Mouse (Mus musculus) forebrain, embryonic 10.5 days (tissue): Measurements from ENCODE around the gene Mmp10. TPM values are rescaled to one million over a fixed set of nuclear protein-coding genes. Genes with fewer than 3 reads are reported as not detected.

ENCODE experiments used
- DNase-seq: peaks from one replicate; pipeline ENCODE4 v3.0.0-alpha.2; 2017; ENCODE audit warnings: low spot score; ENCODE audit errors: extremely low spot score
- H3K27ac ChIP-seq: fragments of 300-500 bp; sonication (generic); 2 replicates; pipeline ENCODE4 v1.5.1; 2016; ENCODE audit warnings: mild to moderate bottlenecking
- H3K27me3 ChIP-seq: fragments of 300-500 bp; sonication (generic); 2 replicates; pipeline ENCODE4 v1.6.1; 2016; ENCODE audit warnings: mild to moderate bottlenecking; ENCODE audit not compliant: poor library complexity, severe bottlenecking
- H3K36me3 ChIP-seq: fragments of 300-500 bp; sonication (generic); replicated peaks from 2 replicates; pipeline ENCODE4 v1.6.1; 2016; ENCODE audit warnings: mild to moderate bottlenecking, moderate library complexity
- H3K4me1 ChIP-seq: fragments of 300-500 bp; sonication (generic); 2 replicates; pipeline ENCODE4 v1.6.1; 2016
- H3K4me3 ChIP-seq: fragments of 300-500 bp; sonication (generic); 2 replicates; pipeline ENCODE4 v1.5.1; 2016; ENCODE audit warnings: mild to moderate bottlenecking, moderate library complexity
- H3K9me3 ChIP-seq: fragments of 300-500 bp; sonication (generic); 2 replicates; pipeline ENCODE4 v1.6.1; 2016; ENCODE audit warnings: mild to moderate bottlenecking, moderate library complexity
- WGBS: fragments of 180-500 bp; shearing (Covaris S2); methylation state at CpG from one replicate; pipeline ENCODE4 v1.1.7; 2016; 5-methylcytosine and 5-hydroxymethylcytosine counted together
- polyA plus RNA-seq: library from polyadenylated mRNA; unstranded; fragments of >200 nt; fragmentation: Nextera tagmentation; extraction: Ambion mirVana; gene quantifications from 2 replicates; pipeline ENCODE4 v1.2.1, GENCODE M21; 2016

Gene Mmp10
- not detected in 2 replicates for polyA plus RNA-seq

DNA sequence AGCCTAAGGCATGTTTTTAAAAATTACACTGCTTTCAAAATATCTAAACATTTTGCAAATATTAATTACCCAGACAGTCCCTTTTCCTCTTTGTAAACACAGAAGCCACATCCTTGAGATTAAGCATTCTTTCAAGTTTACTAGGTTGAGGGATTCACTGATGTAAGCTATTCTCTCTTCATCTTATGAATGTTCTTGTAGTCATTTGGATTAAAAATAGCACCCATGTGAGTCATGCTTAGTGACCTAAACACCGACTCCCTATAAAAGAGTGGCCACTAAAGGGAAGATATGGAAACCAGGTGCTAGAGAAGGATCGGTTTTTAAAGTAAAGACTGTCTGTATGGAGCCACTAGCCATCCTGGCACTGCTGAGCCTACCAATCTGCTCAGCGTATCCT is at the start of gene Mmp10:
TSS of gene Mmp10 (plus strand) at position 302 of the 400 bp plus-strand sequence.
- Histone ChIP-seq H3K36me3 (no peaks in the 10 kb centered on the region), H3K4me3 (no peak within 1 kb of the TSS), H3K9me3 (no peaks in the 10 kb centered on the region), H3K27me3 (no peaks in the 10 kb centered on the region), H3K4me1 (no peaks in the 10 kb centered on the region), H3K27ac (no peak within 1 kb of the TSS)
- 91% methylated on average over 3 of the region's 3 CpGs for WGBS
- DNase-seq = no peak

DNA sequence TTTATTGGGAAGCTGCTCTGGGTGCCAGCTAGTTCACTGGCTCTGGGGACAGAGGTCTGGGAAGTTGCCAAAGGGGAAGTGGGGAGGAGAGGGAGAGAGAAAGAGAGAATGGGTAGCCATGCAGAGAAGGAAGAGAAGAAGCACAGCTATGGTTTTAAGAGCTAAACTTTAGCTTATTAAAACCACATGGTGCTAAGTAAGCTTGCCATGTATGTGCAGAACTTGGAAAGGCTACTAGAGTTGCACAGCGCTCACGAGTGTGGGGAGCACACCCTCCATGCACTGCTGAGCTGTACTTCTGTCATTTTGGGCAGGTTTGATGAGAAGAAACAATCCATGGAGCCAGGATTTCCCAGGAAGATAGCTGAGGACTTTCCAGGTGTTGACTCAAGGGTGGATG is 48.9 kb upstream of the Mmp10 start:
- DNase-seq = no peak
- Histone ChIP-seq H3K4me1 (no peaks in the 10 kb centered on the region), H3K9me3 (no peaks in the 10 kb centered on the region), H3K4me3 (no peak overlapping the region), H3K27ac (no peak overlapping the region), H3K36me3 (no peaks in the 10 kb centered on the region), H3K27me3 (no peaks in the 10 kb centered on the region)
- 68% methylated on average over 2 of the region's 2 CpGs for WGBS

DNA sequence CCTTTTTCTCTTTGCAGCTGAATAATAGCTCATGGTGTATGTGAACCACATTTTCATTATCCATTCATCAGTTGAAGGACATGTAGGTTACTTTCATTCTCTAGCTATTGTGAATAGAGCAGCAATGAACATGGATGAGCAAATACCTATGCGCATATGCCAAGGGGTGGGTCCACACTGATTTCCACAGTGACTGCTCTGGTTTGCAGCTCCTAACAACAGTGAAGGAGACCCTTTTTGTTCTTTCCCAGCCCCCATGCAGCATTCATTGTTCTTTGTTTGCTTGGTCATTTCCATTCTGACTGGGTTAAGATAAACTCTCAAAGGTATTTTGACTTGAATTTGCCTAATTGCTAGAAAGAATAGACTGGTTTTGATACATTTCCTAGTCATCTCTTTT is 31.9 kb upstream of the Mmp10 start:
- WGBS = 100% methylated on average over 1 of the region's 1 CpGs
- Histone ChIP-seq H3K4me1 (no peaks in the 10 kb centered on the region), H3K4me3 (no peak overlapping the region), H3K9me3 (no peaks in the 10 kb centered on the region), H3K27ac (no peak overlapping the region), H3K36me3 (no peaks in the 10 kb centered on the region), H3K27me3 (no peaks in the 10 kb centered on the region)
- DNase-seq = no peak

DNA sequence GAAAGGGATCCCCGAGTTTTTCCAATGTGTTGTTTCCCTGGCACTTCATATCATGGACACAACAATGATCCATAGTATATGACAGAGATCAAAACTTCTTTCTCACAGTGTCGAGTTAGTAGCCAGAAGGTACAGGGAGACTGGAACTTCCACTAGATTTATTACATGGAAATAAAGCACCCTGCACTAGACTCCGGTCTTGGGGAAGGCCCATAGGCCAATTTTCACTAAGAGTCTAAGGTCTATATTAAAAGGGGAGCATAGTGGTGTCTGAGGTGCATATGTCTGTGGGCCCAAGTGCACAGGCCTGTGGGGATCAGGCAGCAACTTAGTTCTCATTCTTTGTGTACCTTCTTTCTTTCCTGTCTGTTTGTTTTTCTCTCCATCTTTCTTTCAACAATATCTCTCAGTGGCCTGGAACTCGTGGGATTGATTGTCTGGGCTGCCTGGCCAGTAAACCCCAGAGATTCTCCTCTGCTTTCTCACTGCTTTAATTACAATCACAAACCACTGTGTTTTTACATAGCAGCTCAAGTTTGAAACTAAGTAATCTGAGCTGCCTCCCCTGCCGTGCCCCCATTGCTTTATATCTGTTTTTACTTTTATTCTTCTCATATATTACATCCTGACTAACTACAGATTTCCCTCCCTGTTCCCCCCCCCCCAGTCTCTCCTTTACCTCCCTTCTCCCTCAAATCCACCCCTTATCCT is 18.3 kb upstream of the Mmp10 start:
- H3K27me3 ChIP-seq = no peaks in the 10 kb centered on the region
- no peak overlapping the region for H3K4me3 ChIP-seq
- WGBS = 72% methylated on average over 5 of the region's 5 CpGs
- H3K9me3 ChIP-seq = no peaks in the 10 kb centered on the region
- no peak for DNase-seq
- H3K4me1 ChIP-seq = no peaks in the 10 kb centered on the region
- no peak overlapping the region for H3K27ac ChIP-seq
- no peaks in the 10 kb centered on the region for H3K36me3 ChIP-seq

DNA sequence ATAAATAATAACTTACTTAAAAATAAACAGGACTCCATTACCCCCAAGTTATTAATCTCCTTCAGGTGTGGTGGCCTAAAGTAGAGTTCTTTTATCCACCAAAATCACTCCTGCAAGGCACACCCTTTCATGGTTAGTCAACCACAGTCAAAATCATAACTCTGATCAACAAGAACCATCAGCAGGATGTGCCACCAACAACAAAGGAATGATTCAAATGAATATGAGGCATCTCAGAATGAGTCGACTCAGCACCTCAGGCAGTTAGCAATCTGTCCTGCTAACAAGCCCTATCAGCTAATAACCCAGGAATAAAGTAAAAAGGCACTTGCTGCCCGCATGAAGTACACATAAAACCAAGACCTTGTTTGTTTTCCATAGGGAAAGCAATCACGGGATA is 1.0 kb upstream of the Mmp10 start:
- Histone ChIP-seq H3K4me1 (no peaks in the 10 kb centered on the region), H3K27me3 (no peaks in the 10 kb centered on the region), H3K9me3 (no peaks in the 10 kb centered on the region), H3K27ac (no peak overlapping the region), H3K4me3 (no peak overlapping the region), H3K36me3 (no peaks in the 10 kb centered on the region)
- no peak for DNase-seq
- WGBS = 91% methylated on average over 3 of the region's 3 CpGs

DNA sequence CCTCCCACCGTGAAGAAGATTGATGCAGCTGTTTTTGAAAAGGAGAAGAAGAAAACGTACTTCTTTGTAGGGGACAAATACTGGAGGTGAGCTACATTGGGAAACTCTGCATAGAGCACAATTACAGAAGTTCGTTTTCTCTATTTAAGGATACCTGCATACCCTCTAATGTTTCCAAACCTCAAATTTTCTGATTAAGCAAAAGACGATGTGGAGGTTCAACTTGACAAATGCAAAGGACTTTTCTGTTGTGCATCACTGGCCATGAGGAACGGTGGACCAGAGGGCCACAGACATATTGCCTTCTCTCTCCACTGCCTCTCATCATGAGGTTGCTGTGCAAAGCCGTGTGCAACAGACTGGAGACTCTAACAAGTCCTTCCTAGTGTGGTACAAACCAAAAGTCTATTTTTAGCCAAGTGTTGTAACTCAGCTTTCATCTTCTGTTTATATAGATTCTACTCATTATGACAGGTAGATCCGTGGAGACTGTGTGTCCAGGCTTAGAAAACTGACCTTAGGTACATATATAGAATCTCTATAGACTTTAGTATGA is 5.2 kb downstream of the Mmp10 start:
- no peak for DNase-seq
- Histone ChIP-seq H3K4me1 (no peaks in the 10 kb centered on the region), H3K9me3 (no peaks in the 10 kb centered on the region), H3K27ac (no peak overlapping the region), H3K4me3 (no peak overlapping the region), H3K27me3 (no peaks in the 10 kb centered on the region), H3K36me3 (no peaks in the 10 kb centered on the region)
- 87% methylated on average over 7 of the region's 7 CpGs for WGBS

DNA sequence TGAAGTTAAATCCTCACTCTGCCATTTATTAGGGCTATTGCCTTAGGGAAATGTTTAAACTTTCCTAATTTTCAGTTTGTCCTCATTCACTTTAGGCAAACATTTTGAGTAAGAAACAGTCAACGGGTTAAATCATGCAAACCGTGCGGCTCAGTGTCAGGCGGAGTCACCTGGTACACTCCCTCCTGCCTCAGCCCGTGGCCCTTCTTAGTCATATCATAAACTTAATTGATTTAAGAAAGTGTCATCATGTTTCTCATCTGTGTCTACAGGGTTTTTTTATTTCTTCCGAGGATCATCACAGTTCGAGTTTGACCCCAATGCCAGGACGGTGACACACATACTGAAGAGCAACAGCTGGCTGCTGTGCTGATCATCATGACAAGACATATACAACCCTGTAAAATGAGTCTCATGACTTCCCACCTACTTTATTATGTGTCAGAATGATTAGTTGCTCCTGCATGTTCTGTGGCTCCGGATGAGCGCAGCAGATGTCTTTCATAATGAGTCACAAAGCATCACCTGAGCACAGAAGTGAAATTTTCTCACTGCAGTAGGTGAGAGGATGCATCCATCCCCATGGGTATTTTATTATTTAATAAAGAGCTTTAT is 7.6 kb downstream of the Mmp10 start:
- 91% methylated on average over 10 of the region's 10 CpGs for WGBS
- no peaks in the 10 kb centered on the region for H3K4me1 ChIP-seq
- no peak overlapping the region for H3K27ac ChIP-seq
- H3K4me3 ChIP-seq = no peak overlapping the region
- DNase-seq = no peak
- H3K9me3 ChIP-seq = no peaks in the 10 kb centered on the region
- H3K27me3 ChIP-seq = no peaks in the 10 kb centered on the region
- no peaks in the 10 kb centered on the region for H3K36me3 ChIP-seq

DNA sequence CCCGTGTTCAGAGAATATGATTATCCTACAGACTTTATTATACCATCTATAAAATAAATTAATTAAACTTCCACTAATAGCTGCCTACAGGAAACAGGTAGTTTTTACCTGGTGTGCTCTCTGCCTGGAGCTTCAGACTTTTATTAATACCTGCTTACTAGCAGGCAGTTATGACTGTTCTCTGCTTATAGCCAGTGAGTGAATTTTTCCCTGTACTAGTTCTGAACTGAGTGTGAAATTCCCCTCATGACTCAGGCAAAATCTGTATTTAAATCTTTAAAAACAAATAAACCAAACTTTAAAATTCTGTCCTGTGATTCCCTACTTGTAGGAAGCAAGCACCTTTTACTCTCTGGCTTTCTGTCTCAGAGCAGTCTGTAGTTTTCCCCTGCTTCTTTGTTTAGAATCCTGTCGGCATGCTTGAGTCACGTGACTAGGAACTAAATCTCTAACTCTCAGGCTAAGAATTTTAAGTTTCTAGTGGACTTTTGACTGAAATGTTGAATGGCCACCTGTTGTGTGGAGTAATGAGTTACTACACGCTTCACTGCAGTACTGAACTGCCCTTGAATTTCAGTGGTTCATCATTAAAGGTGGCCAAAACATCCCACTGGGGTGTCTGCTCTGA is 15.9 kb downstream of the Mmp10 start:
- Histone ChIP-seq H3K4me1 (no peaks in the 10 kb centered on the region), H3K27me3 (no peaks in the 10 kb centered on the region), H3K27ac (no peak overlapping the region), H3K4me3 (no peak overlapping the region), H3K36me3 (no peaks in the 10 kb centered on the region), H3K9me3 (no peaks in the 10 kb centered on the region)
- 61% methylated on average over 4 of the region's 4 CpGs for WGBS
- no peak for DNase-seq

DNA sequence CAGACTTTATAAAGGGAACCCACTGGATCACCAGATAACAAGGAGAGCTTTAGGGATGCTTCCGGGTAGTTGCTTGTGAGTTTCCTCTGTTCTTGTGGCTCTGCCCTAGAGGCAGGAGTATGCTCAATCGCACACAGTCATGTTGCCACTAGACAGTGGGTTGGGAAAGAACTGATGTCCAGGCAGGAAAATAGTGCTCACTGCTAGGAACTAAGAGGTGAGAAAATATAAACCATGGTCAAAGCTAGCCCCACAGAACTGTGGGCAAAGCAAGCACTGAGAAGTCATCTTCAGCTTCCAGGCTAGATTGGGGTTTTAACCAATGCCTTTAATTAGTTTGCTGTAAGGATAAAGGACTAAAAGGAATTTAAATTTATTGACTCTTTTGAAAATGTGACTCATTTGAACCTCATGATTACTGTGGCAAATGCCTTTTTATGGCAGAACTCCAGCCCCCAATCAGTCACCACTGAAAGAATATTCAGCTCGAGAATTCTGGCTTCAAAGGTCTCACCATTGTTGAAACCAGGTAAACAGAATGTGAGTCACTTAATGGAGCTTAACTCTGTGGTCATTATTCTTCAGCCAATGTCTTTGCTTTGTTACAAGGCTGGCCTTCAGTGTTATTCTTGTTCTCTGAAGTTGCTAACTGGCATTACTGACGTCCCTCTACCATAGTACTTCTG is 24.2 kb downstream of the Mmp10 start:
- H3K27me3 ChIP-seq = no peaks in the 10 kb centered on the region
- no peak overlapping the region for H3K27ac ChIP-seq
- WGBS = 74% methylated on average over 4 of the region's 4 CpGs
- no peak overlapping the region for H3K4me3 ChIP-seq
- no peaks in the 10 kb centered on the region for H3K9me3 ChIP-seq
- no peaks in the 10 kb centered on the region for H3K36me3 ChIP-seq
- no peak for DNase-seq
- no peaks in the 10 kb centered on the region for H3K4me1 ChIP-seq

DNA sequence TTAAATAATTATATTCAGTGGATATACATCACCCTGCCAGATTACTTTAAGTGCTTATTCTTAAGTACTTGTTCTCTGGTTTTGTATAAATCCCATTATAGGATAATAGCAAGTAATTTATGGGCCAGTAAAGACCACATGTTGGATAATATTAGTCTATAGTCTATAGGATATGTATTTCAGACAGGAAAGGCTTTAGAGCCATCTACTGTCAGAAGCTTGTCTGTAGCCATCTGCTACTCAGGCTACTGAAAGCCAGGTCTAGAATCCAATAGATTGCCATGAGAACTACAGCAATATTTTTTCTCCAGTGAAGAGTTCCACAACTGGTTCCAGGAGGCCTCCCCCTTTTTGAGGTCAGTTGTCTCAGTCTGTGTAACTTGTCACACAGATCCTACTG is 40.6 kb downstream of the Mmp10 start:
- Histone ChIP-seq H3K27me3 (no peaks in the 10 kb centered on the region), H3K4me1 (no peaks in the 10 kb centered on the region), H3K4me3 (no peak overlapping the region), H3K27ac (no peak overlapping the region), H3K36me3 (no peaks in the 10 kb centered on the region), H3K9me3 (no peaks in the 10 kb centered on the region)
- no peak for DNase-seq

DNA sequence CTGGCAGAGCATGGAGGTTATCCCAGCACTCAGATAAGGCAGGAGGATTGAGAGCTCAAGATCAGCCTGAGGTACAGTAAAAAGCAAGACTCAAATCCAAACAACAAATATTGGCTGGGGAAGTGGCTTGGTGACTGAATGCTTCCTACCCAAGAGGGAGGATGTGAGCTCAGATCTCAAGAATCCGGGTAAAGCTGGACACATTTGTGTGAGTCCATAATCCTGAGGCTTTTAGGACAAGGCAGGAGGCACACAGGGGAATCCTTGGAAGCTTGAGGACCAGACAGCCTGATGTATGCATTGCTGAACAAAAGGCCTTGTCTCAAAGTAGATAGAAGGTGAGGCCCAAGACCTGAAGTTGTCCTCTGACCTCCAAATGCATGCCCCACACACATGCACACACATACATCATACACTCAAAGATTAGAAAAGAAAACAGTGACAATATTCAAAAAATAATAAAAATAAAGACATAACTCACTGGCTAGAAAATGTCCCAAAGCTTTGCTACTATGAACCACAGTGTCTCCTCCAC is 42.8 kb downstream of the Mmp10 start:
- H3K27ac ChIP-seq = no peak overlapping the region
- no peaks in the 10 kb centered on the region for H3K9me3 ChIP-seq
- no peak overlapping the region for H3K4me3 ChIP-seq
- no peak for DNase-seq
- no peaks in the 10 kb centered on the region for H3K36me3 ChIP-seq
- H3K27me3 ChIP-seq = no peaks in the 10 kb centered on the region
- H3K4me1 ChIP-seq = no peaks in the 10 kb centered on the region
- 59% methylated on average over 1 of the region's 1 CpGs for WGBS

DNA sequence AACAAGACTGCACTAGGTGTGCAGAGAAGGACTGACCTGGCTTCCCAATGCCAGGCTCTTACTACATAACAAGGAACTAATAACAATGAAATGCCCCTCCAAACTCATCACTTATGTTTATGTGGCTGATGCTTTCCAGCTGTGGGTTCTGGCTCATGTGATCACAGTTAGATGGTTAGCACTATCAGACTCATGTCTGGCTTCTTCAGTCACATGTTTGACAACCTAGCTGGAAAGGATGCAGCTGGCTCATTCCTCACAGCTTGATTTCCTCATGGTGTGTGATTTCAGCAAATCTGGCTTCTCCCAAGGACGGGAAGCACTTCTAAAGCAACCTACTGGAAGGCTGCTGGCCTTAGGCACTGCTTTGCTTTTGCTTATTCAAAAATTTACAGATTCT is 43.3 kb downstream of the Mmp10 start:
- Histone ChIP-seq H3K27ac (no peak overlapping the region), H3K4me1 (no peaks in the 10 kb centered on the region), H3K4me3 (no peak overlapping the region), H3K9me3 (no peaks in the 10 kb centered on the region), H3K36me3 (no peaks in the 10 kb centered on the region), H3K27me3 (no peaks in the 10 kb centered on the region)
- WGBS = 72% methylated on average over 1 of the region's 1 CpGs
- DNase-seq = no peak
